Mouse (Mus musculus) fibroblast of lung, adult 2 months (primary cell): ENCODE data around the gene Deaf1.

Source experiments
- DNase-seq: peaks from one replicate; pipeline ENCODE4 v3.0.0-alpha.2; 2011; ENCODE audit warnings: low read depth

Deaf1 gene

DNA sequence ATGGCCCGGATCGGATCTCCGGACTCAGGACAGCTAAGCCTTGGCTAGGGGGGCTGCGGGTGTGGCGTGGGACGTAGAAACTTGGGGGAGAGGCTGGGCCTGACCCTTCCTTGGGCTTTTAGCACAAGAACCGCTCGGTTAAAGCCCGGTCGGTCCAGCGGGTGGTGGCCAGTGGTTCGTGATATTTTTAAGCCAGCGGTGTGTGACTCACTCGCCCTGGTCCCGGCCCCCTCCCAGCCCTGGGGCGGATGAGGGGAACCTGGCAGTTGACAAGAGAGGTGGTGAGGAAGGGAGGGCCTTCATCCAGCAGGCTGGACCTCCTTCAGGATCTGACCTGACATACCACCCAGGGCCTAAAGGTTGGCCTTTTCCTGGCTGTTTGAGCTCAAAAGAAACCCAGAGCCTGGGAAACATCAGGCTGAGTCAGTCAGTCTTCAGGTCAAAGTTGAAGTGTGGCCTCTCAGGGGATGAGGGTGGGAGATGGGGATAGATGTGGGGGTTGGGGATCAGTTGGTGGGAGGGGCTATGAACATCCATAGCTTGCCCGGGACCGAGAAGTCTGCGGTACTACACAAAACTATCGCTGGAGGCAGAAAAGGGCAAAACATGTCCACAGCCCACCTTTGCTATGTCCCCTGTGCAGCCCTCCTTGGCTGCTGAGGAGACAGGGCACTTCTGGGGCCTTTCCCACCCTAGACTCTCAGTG, 11.9 kb upstream of the Deaf1 start:
- no peak for DNase-seq

DNA sequence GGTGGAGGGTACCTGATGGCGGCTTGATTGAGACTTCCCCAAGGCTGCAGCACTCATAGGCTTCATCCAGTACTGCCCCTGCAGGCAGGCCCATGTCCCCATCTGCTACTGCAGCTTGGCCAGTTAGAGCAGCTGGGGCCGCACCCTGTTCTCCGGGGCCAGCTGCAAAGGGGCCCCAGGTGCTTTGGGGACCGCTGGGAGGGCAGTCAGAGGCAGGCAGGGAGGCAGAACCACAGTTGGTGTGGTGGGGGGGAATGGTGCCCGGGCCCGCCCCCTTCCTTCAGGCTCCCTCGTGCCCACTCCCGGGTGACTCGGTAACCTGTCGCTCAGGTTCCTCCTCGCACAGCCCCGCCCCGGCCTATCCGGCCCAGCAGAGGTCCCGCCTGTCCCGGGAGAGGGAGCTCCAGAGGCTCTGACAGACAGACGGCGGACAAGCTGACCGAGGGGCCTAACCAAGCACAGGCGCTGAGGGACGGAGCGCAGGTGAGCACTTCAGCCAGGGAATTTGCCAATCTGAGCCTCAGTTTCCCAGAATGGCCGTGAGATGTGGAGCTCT, 11.2 kb upstream of the Deaf1 start, which contains the start of gene Eps8l2:
Gene Eps8l2 (plus strand): TSS at position 305 of the 556 bp plus-strand sequence.
- no peak for DNase-seq

DNA sequence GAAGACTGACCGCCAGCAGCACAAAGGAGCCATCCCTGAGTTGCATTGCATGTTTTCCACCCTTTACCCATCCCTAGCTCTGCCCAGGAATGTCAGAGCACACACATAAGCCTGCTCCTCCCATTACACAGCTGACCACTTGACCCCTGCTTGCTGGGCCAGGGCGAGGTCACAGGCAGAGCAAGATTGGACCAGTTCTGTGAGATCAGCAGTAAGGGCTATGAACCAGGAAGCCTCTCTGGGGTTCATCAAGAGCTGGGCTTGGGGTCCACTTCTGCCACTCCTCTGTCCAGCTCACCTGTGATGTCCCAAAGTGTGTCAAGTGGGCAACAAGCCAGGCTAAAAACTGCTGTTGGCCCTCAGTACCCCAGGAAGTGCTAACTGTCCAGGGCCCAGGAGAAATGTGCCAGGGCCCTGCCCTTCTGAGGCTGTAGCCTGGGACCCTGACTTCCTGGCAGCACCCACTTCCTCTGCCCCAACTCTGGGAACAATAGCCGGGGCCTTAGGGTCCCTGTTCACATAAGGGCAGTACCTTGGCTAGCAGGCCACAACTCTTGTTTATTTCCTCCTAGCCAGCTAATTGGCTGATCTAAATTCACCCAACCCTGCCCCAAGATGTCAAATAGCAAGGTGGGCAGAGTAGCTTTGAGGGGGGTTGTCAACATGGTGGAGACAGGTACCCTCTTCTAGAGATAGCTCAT, 10.4 kb upstream of the Deaf1 start:
- no peak for DNase-seq

DNA sequence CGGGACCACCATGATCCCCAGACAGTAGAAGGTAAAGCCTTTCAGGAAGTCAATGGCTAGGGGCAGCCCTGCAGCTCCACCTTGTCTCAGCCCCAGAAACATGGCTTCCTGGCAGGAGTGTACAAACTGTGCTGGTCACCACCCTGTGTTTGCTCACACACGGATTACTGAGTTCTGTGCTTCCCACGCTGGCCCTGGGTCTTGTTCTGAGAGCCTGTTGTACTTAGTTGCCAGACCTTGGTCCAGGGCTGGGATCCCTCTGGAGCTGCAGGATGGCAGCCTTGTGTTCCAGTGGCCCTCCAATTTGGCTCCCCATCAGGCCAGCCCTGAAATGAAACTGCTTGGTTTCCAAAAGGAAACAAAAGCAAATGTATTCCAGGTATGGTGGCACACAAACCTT, 8.8 kb upstream of the Deaf1 start:
- DNase-seq = no peak

DNA sequence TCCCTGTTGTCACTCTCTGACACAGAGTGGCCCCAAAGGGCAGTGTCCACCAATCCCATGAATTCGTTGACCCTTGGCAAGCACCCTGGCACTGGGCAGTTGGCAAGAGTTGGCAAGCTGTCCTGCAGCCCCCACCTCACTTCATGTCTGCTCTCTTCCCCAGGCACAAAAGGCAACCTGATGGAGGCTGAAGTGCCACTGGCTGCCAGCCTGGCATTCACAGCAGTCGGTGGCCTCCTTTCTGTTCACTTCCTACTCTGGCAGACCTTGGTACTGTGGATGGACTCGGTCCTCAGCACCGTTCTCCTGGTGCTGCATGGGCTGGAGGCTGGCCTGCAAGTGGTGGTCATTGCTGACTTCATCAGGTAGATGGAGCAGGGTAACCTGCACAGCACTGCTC, 8.2 kb upstream of the Deaf1 start:
- DNase-seq = no peak

DNA sequence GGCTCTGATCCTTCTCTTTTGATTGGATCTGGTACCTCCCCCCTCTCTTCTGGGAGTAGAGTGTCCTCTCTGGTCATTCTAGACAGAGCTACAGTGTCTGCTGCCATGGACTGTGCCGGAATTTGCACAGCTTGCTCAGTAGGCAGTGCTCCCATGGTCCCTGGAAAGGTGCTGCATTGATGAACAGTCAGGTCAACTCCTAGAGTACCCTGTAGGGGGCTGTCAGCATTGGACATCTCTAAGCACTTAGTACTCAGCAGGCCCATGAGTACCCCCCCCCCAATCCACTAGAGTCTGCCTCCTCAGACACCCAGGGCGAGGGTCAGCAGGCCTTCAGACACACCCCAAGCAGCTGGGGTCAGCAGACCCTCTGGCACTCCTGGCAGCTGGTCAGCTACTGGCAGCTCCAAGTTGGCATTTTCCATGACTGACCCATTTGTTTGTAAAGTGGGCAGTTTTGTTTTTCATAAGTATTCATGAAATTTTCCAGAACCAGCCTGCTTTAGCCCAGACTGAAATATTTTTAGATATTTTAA, 7.6 kb upstream of the Deaf1 start:
- DNase-seq = no peak

DNA sequence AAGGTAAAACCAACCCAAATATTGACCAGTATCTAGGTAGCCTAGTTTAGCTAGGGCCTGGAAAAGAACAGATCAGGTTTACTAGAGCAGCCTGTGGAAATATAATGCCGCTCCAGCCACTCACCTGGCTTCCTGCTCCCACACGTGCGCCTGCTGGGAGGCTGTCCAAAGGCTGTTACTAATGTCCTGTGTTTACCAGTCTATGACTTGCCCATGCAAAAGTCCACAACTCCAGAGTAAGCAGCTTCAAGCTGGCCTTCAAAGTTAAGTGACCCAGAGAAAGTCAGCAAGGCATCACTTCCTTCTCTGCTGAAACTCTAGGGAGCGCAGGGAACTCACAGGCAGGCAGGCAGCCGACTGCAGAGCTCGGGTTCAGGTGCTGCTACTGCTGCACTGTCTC, 4.5 kb upstream of the Deaf1 start:
- DNase-seq = no peak

DNA sequence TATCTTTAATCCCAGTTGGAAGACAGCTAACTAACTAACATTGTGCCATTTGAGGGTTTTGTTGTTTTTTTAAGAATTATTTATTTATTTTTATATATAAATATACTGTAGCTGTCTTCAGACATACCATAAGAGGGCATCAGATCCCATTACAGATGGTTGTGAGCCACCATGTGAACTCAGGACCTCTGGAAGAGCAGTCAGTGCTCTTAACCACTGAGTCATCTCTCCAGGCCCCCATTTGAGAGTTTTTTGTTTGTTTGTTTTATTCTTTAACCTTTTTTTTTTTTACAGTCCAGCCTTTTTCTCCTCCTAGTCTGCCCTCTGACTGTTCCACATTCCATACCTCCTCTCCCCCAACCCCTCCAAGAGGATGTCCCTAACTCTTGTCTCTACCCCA, 3.2 kb upstream of the Deaf1 start:
- no peak for DNase-seq

DNA sequence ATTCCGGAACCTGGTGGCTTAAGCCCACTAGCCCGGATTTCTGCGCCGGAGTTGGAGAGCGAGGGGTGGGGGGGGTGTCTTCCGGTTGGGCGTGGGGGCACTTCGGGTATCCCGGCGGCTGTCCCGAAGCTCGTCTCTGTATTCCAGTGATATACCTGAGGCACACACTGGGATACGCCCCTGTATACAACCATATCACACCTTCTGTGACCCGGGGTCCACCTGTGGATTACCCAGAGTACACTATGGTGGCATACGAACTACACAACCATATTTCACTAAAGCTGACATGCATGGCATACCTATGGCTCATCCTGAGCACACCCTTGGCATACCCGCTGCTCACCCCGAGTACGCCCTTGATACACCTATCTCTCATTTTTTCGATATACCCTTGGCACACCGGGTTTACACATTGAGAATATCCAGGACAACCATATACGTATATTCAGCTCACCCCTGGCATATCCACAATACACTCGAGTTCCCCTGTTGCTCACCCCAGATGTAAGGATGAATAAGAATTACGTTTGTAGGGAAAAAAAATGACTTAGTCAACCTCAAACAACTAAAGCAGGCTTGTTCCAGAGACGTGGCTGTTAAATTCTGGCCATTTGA, 992 bp upstream of the Deaf1 start:
- DNase-seq = no peak

DNA sequence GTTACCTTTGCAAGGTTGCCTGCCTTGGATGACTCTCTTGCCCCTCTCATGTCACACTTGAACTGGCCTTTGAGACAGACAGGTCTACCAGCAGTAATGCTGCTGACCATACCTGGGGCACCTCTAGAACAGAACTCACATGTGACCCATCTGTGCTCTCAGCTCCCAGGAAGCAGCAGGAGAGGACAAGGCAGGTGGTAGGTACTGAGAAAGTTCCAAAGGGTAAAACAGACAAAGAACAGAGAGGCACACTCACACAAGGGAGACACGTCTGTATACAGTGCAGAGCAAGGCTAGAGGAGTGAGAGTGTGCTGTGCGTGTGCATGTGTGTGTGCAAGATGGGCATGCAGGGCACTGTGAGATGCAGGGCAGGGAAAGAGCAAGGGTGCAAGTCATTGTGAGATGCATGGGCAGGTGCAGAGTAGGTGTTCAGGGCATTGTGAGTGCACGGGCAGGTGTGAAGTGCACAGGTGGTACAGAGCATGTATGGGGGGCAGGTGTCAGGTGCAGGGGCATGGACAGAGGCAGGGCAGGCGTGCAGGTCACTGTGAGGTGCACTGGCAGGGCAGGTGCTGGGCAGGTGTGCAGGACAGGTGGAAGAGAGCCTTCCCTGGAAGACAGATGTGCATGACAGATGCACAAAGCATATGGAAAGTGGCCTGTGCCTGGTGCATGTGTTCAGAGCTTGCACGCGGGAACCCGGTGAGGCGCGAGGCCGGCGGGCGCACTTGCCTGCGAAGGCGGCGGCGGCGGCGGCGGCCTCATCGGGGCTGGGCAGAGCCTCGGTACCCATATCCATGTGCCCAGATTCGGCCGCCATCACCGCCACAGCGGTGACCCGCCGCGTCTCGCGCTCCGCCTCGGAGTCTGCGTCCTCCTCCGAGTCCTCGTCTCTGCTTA, 694 bp downstream of the Deaf1 start:
- DNase-seq = no peak

DNA sequence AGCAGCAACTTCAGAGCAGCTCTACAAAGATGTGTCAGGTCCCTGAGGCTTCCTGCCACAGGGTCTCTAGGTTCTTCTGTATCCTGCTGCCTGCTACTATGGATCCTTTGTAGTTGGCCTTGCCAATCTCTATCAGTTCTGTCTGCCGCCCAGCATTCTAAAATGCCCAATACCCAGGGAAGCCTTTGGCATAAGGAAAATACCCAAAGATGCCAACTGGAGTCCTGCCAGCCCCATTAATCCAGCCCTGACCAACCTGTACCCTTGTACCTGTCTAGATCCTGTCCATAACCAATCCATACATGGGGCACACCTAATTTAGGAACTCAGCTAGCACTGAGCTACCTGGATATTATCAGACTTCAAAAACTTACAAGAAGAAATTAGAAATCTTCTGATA, 2.8 kb downstream of the Deaf1 start:
- no peak for DNase-seq

DNA sequence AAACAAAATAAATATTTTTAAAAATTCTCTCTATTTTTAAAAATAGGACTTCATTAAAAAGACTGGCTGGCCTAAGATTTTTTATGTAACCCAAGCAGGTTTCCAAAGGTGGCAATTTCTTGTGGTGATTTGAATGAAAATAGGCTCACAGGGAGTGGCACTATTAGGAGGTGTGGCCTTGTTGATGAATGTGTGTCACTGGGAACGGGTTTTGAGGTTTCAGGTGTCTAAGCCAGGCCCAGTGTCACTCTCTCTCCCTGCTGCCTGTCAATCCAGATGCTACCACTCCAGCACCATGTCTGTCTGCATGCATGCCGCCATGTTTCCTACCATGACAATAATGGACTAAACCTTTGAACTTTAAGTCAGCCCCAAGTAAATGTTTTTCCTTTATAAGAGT, 8.0 kb downstream of the Deaf1 start:
- DNase-seq = no peak

DNA sequence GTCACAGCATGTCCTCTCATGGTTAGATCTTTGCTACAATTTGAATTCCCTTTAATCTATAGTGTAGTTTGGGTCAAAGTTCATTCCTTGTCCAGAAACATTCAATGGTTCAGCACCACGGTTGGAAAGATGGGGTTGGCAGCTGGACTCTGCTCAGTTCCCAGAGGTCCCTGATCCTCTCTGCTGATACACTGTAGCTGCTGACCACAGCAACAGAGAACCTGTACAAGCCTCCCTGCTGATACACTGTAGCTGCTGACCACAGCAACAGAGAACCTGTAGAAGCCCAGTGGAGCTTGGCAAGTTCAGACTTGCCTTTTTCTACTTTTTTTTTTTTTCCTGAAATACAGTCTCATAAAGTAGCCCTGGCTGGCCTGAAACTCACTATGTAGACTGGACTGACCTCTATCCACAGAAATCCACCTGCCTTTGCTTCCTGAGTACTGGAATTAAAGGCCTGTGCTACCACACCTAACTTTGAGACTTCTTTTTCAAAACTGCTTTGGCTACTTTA, 9.8 kb downstream of the Deaf1 start:
- DNase-seq = no peak

DNA sequence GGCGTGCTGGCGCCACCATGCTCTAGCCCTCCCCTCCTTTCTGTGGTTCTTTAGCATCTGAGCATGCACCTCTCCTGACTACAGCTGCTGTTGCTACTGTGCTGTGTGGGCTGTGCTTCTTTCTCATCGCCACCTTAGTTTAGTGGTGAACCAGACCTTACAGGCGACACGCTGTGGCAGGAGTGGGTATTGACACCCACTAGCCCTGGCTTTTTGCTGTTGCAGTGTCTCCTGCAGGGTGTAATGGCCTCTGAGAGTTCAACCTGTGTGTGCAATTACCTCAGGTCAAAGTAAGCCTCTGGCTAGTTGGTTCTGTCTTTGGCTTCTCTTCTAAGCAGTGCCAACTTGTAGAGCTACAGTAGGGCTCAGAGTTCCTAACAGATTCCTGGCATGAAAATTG, 11.5 kb downstream of the Deaf1 start:
- no peak for DNase-seq

DNA sequence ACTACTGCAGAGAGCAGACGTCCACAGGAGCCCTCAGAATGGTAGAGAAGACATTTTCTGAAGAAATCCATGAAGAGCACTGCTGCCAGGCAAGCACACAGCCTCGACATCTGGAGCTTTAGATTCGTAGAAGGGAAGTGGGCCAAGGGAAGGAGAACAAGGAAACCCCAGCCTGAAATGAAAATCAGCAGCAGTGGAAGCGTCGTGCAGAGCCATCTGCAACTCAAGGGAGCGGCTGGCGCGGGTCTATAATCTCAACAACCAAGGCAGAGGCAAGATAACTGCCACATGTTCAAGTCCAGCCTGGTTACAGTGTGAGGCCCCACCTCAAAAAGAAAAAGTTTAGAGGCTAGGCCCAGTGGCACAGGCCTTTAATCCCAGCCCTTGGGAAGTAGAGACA, 12.4 kb downstream of the Deaf1 start:
- DNase-seq = no peak

DNA sequence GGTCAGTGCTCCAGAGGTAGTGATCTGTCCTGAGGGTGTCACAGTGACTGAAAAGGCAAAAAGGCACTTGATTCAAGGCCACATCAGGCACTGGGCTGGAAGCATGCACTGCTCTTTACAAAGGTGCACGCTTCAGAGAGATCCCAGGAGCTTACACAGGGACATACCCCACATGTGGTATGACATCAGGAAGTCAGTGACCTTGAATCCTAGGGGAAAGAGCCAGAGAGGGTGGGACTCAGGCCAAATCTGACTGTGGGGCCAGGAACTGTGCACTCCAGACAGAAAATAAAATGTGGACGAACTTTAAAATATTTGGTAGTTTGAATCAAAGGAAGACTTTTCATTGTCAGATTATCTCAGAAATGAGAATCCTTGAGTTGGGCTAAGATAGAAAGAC, 13.1 kb downstream of the Deaf1 start:
- no peak for DNase-seq

DNA sequence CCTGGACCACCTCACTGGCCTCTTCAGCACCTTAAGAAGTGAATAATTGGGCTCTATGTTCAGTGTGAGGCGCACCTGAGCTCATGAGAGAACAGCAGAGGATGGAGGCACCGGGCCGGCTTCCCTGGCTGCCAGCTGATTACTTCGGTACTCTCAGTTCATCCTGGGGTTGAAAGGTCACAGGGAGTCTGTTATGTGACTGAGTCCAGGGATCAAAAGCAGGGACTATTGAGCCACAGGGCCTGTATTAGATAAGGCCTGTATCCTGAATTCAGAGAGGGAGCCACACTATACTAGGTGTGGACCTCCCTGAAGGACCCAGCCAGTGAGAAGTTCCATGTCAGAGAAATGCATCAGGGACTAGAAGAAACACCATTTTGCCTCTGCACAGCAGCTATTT, 23.0 kb downstream of the Deaf1 start:
- no peak for DNase-seq

DNA sequence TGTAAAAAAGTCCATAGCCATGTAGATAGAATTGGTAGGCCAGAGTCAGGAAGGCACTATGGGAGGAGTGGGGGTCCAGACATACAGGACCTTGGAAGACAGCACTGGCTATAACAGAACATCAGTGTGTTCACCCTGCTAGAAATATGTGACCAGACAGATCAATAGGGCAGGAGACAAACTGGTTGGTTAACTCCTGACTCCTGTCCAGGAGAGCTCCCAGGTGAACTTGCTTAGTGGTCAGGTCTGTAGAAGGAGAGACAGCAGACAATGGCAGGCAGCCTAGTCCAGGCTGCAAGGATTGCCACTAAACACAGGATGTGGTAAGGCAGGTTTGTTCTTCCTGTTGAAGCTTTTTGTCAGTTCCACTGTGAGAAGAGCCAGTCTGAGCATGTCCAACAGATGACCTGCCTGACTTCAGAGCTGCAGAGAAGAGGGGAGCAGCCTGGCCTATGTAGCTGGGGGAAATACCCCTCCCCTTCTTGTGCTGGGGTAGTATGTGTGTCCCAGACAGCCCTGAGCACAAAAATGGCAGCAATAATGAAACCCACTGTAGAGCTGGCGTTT, 24.7 kb downstream of the Deaf1 start:
- DNase-seq = no peak

DNA sequence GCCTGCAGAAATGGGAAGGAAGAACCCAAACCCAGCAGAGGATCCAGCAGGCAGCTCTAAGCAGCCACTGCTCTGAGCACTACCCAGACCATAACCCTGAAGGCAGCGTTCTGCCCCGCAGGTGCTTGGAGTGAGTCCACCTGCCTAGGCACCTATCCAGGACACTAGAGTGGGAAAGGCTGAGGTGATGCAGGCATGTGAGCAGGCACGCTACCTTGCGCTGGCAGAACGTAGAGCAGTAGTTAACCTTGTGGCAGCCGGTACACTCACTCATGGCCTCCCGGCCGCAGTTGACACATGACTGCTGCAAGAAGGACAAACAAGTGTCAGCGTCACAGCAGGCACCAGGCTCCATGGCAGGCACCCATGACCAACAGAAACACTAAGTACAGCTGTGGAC, 26.1 kb downstream of the Deaf1 start:
- no peak for DNase-seq

DNA sequence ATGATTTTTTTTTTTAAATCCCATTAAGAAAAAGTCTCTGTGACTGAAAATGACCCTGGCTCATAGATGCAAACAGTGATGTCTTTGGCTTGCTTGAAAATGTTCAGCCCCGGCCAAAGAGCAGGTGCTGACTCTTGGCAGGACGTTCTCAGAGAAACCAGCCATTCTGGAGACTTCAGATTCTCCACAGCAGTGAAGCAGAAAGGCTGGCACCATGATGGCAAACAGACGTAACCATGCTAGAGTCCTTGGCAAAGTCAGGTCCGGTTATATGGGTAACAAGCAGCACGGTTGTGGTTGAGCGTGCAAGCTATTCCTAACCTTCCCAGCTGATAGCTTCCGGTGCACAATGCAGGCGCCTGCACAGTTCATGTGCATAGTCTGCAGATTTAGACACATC, 28.3 kb downstream of the Deaf1 start:
- DNase-seq = no peak

DNA sequence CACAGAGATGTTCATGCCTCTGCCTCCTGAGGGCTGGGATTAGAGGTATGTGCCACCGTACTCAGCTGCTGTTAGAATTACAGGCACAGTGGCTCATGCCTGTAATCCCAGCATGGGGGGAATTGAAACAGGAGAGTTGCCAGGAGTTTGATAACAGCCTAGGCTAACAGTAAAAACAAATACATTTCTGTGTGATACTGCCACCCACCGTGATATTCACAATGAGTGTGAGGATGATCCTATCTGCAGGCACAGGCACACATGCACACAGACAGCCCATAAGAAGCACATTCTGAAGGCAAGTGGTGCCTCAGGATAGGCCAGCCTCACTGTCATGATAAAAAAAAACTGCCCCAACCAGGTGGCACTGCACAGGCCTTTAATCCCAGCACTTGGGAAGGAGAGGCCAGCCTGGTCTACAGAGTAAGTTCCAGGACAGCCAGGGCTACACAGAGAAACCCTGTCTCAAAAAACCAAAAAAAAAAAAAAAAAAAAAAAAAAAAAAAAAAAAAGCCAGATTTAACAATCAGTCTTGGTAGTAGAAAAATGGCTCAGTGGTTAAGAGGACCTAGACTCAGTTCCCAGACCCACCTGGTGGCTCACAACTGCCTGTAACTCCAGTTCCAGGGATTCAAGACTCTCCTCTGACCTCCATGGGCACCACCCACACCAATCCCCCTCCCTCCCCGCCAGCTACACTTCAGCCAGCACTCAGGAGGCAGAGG, 29.4 kb downstream of the Deaf1 start:
- no peak for DNase-seq
